Mouse (Mus musculus) bone marrow macrophage, adult 2 months (primary cell): ENCODE results near the gene Pkp4.

Experiments
- CTCF ChIP-seq: IDR thresholded peaks from 2 replicates; pipeline ENCODE4 v1.5.1; 2012; ENCODE audit warnings: low read depth, mild to moderate bottlenecking, low read length, moderate library complexity
- POLR2A ChIP-seq: IDR thresholded peaks from 2 replicates; pipeline ENCODE4 v1.6.1; 2012; ENCODE audit warnings: mild to moderate bottlenecking, low read depth, low read length, borderline replicate concordance

DNA sequence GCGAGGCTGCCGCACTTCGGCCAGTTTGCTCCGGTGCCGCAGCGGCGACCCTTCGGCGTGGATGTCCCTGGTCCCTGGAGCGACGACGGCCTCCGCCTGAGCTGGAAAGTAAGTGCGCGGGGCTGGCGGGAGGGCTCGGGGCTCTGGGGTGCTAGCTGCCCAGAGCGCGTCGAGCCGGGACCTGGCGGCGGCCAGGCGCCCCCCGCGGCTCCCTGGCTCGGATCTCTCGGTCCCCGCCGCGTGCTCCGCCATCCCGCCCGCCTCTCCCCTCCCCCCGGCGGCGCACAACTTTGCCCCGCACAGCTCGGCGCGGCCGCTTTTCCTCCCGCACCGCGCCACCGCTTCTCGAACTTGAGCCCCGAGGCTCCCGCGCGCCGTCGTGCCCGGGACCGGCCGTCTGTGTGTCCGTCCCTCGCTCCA is 381 bp downstream of the Pkp4 start:
- TF ChIP-seq CTCF (no peak), POLR2A (no peak)
